Mouse (Mus musculus) small intestine, adult 2 months (tissue): ENCODE measurements around the gene Ccn6. TPM values are rescaled to one million over a fixed set of nuclear protein-coding genes. Genes with fewer than 3 reads are reported as not detected.

Experiments
- H3K27ac ChIP-seq: fragments of 200-500 bp; 2 replicates; pipeline ENCODE4 v1.5.1; 2012; ENCODE audit warnings: low read depth, low read length, control low read depth, inconsistent platforms; ENCODE audit not compliant: insufficient read depth
- H3K27me3 ChIP-seq: fragments of 200-500 bp; 2 replicates; pipeline ENCODE4 v1.6.1; 2012; ENCODE audit warnings: mild to moderate bottlenecking, moderate library complexity, low read length, inconsistent platforms; ENCODE audit not compliant: control insufficient read depth, insufficient read depth
- H3K36me3 ChIP-seq: fragments of 200-500 bp; 2 replicates; pipeline ENCODE4 v1.6.1; 2012; ENCODE audit warnings: mild to moderate bottlenecking, low read length, control low read depth, inconsistent platforms; ENCODE audit not compliant: control insufficient read depth, insufficient read depth
- H3K4me1 ChIP-seq: fragments of 200-500 bp; 2 replicates; pipeline ENCODE4 v1.6.1; 2012; ENCODE audit warnings: low read length, inconsistent platforms, mixed read lengths; ENCODE audit not compliant: control insufficient read depth, insufficient read depth, insufficient read length
- H3K4me3 ChIP-seq: fragments of 200-500 bp; 2 replicates; pipeline ENCODE4 v1.5.1; 2012; ENCODE audit warnings: low read depth, mild to moderate bottlenecking, control low read depth, inconsistent platforms, low read length, moderate library complexity
- CTCF ChIP-seq: fragments of 200-500 bp; IDR thresholded peaks from 2 replicates; pipeline ENCODE4 v1.5.1; 2012; ENCODE audit warnings: low read depth, mild to moderate bottlenecking, control low read depth, inconsistent platforms, low read length, moderate library complexity, mixed read lengths; ENCODE audit not compliant: insufficient replicate concordance, insufficient read length; ENCODE audit errors: extremely low read depth
- POLR2A ChIP-seq: fragments of 200-500 bp; IDR thresholded peaks from 2 replicates; pipeline ENCODE4 v1.6.1; 2012; ENCODE audit warnings: low read depth, mild to moderate bottlenecking, control low read depth, inconsistent platforms, low read length, moderate library complexity
- WGBS: fragments of 180-500 bp; shearing (Covaris S2); methylation state at CpG from one replicate; pipeline ENCODE4 v1.1.7; 2018; 5-methylcytosine and 5-hydroxymethylcytosine counted together
- polyA plus RNA-seq: library from polyadenylated mRNA; depleted of rRNA; stranded (reverse); fragments of >200 nt; gene quantifications from 2 replicates; pipeline ENCODE4 v1.2.3, GENCODE M21; 2012

Gene Ccn6
- polyA plus RNA-seq, 1 experiment = 0.08 TPM

GRCm38 (mm10) chr10:39133462-39134310 is 29.9 kb downstream of the Ccn6 start, which contains the start of the genes Fam229b and Tube1:
TSS of gene Fam229b (minus strand) at chr10:39133914.
TSS of gene Tube1 (plus strand) at chr10:39133976.
- TF ChIP-seq CTCF (no peak), POLR2A (0 out of 2 replicates have a peak, but pooled peaks have one; percentile 22)
- H3K27ac ChIP-seq = no peak within 1 kb of the TSS
- H3K4me3 ChIP-seq = peak within 1 kb of the TSS; percentile 77
- H3K4me1 ChIP-seq = peaks cover 2% of the 10 kb centered on the region; the same call in 1 of the 2 replicates
- H3K27me3 ChIP-seq = no peaks in the 10 kb centered on the region
- H3K36me3 ChIP-seq = no peaks in the 10 kb centered on the region
- 3% methylated on average over 47 of the region's 47 CpGs for WGBS

- WGBS = 25% methylated on average over 4 of the region's 4 CpGs
- TF ChIP-seq POLR2A = no peak
- no peak for TF ChIP-seq CTCF
These were observed 42.2 kb downstream of the Ccn6 start for GRCm38 (mm10) chr10:39121412-39121811.

GRCm38 (mm10) chr10:39109489-39109874 is 54.1 kb downstream of the Ccn6 start:
- H3K27me3 ChIP-seq = no peaks in the 10 kb centered on the region
- 65% methylated on average over 4 of the region's 4 CpGs for WGBS
- no peak overlapping the region for H3K27ac ChIP-seq
- TF ChIP-seq CTCF (no peak), POLR2A (no peak)
- H3K4me1 ChIP-seq = no peaks in the 10 kb centered on the region
- no peaks in the 10 kb centered on the region; the same call in 1 of the 2 replicates for H3K36me3 ChIP-seq
- no peak overlapping the region for H3K4me3 ChIP-seq

More at GRCm38 (mm10) chr10:39121412-39121811, 42.2 kb downstream of the Ccn6 start:
- no peaks in the 10 kb centered on the region for H3K27me3 ChIP-seq
- H3K27ac ChIP-seq = no peak overlapping the region
- no peaks in the 10 kb centered on the region for H3K36me3 ChIP-seq
- H3K4me3 ChIP-seq = no peak overlapping the region
- no peaks in the 10 kb centered on the region for H3K4me1 ChIP-seq

GRCm38 (mm10) chr10:39108837-39109488 is 54.6 kb downstream of the Ccn6 start:
- no peak for TF ChIP-seq CTCF
- no peak overlapping the region for H3K27ac ChIP-seq
- no peaks in the 10 kb centered on the region for H3K4me1 ChIP-seq
- no peak overlapping the region for H3K4me3 ChIP-seq
- H3K36me3 ChIP-seq = no peaks in the 10 kb centered on the region; the same call in 1 of the 2 replicates
- H3K27me3 ChIP-seq = no peaks in the 10 kb centered on the region
- 58% methylated on average over 10 of the region's 10 CpGs for WGBS

GRCm38 (mm10) chr10:39106935-39107334 is 56.7 kb downstream of the Ccn6 start:
- Histone ChIP-seq H3K4me3 (no peak overlapping the region), H3K36me3 (no peaks in the 10 kb centered on the region; the same call in 1 of the 2 replicates), H3K27ac (no peak overlapping the region), H3K4me1 (no peaks in the 10 kb centered on the region), H3K27me3 (no peaks in the 10 kb centered on the region)
- WGBS = 54% methylated on average over 4 of the region's 4 CpGs
- TF ChIP-seq CTCF (no peak), POLR2A (no peak)

GRCm38 (mm10) chr10:39106413-39106812 is 57.2 kb downstream of the Ccn6 start:
- no peaks in the 10 kb centered on the region; the same call in 1 of the 2 replicates for H3K36me3 ChIP-seq
- TF ChIP-seq CTCF (no peak), POLR2A (no peak)
- WGBS = 77% methylated on average over 3 of the region's 3 CpGs
- no peak overlapping the region for H3K27ac ChIP-seq
- no peak overlapping the region for H3K4me3 ChIP-seq
- no peaks in the 10 kb centered on the region for H3K4me1 ChIP-seq
- H3K27me3 ChIP-seq = no peaks in the 10 kb centered on the region
